Mouse (Mus musculus): ENCODE results near the gene Fmnl3.
A peak's percentile ranks its signal among the peaks of the same experiment; 100 is the strongest.

The Fmnl3 gene

DNA sequence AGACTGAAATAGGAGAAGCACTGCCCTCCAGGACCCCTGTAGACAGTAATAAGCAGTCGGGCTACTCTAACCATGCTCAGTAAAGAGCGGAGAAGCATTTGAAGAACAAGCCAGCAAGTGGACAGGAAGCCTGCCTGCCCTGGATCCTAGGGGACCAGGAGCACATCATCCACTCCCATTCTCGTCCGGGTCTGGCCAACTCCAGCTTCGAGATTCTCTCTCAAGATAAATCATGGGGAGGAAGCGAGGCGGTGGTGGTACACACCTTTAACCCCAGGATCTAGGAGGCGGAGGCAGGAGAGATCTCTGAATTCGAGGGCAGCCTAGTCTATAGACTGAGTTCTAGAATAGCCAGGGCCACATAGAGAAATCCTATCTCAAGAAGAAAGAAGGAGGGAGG is 46.1 kb downstream of the Fmnl3 start:
- H3K4me3 ChIP-seq (replicated peaks; ENCODE audit: low read length) = no peak overlapping the region
- peaks cover 12% of the 10 kb centered on the region for H3K4me1 ChIP-seq (replicated peaks; ENCODE audit: low read depth, low read length)
- no peaks in the 10 kb centered on the region for H3K27me3 ChIP-seq (ENCODE audit: insufficient read depth, low read length)
- H3K9me3 ChIP-seq (ENCODE audit: low read length) = no peaks in the 10 kb centered on the region
- H3K36me3 ChIP-seq (ENCODE audit: insufficient read depth, low read length) = peaks cover 89% of the 10 kb centered on the region
- no peak for TF ChIP-seq POU5F1 (IDR thresholded peaks at IDR 0.05; ENCODE audit: borderline replicate concordance, low read length)
- TF ChIP-seq CTCF (conservative IDR thresholded peaks at IDR 0.05; ENCODE audit: low read length) = no peak
- TF ChIP-seq NANOG (IDR thresholded peaks at IDR 0.05; ENCODE audit: borderline replicate concordance, low read length) = no peak

GRCm38 (mm10) chr15:99320978-99321377 is 49.3 kb downstream of the Fmnl3 start:
- peaks cover 99% of the 10 kb centered on the region for H3K36me3 ChIP-seq (ENCODE audit: insufficient read depth, low read length)
- TF ChIP-seq CTCF (conservative IDR thresholded peaks at IDR 0.05; ENCODE audit: low read length) = no peak
- no peak for TF ChIP-seq POU5F1 (IDR thresholded peaks at IDR 0.05; ENCODE audit: borderline replicate concordance, low read length)
- TF ChIP-seq NANOG (IDR thresholded peaks at IDR 0.05; ENCODE audit: borderline replicate concordance, low read length) = no peak
- no peak overlapping the region for H3K4me3 ChIP-seq (replicated peaks; ENCODE audit: low read length)
- no peaks in the 10 kb centered on the region for H3K9me3 ChIP-seq (ENCODE audit: low read length)
- no peaks in the 10 kb centered on the region for H3K27me3 ChIP-seq (ENCODE audit: insufficient read depth, low read length)
- H3K4me1 ChIP-seq (replicated peaks; ENCODE audit: low read depth, low read length) = peaks cover 33% of the 10 kb centered on the region

GRCm38 (mm10) chr15:99320168-99320674 is 50.1 kb downstream of the Fmnl3 start:
- TF ChIP-seq POU5F1 (IDR thresholded peaks at IDR 0.05; ENCODE audit: borderline replicate concordance, low read length) (no peak), NANOG (IDR thresholded peaks at IDR 0.05; ENCODE audit: borderline replicate concordance, low read length) (no peak), CTCF (conservative IDR thresholded peaks at IDR 0.05; ENCODE audit: low read length) (no peak)
- Histone ChIP-seq H3K4me1 (replicated peaks; ENCODE audit: low read depth, low read length) (peaks cover 40% of the 10 kb centered on the region), H3K27me3 (ENCODE audit: insufficient read depth, low read length) (no peaks in the 10 kb centered on the region), H3K36me3 (ENCODE audit: insufficient read depth, low read length) (peaks cover 99% of the 10 kb centered on the region), H3K4me3 (replicated peaks; ENCODE audit: low read length) (no peak overlapping the region), H3K9me3 (ENCODE audit: low read length) (no peaks in the 10 kb centered on the region)

GRCm38 (mm10) chr15:99319411-99319871 is 50.8 kb downstream of the Fmnl3 start:
- Histone ChIP-seq H3K4me3 (replicated peaks; ENCODE audit: low read length) (no peak overlapping the region), H3K27me3 (ENCODE audit: insufficient read depth, low read length) (no peaks in the 10 kb centered on the region), H3K4me1 (replicated peaks; ENCODE audit: low read depth, low read length) (peaks cover 48% of the 10 kb centered on the region), H3K9me3 (ENCODE audit: low read length) (no peaks in the 10 kb centered on the region), H3K36me3 (ENCODE audit: insufficient read depth, low read length) (peaks cover 99% of the 10 kb centered on the region)
- TF ChIP-seq CTCF (conservative IDR thresholded peaks at IDR 0.05; ENCODE audit: low read length) (no peak), POU5F1 (IDR thresholded peaks at IDR 0.05; ENCODE audit: borderline replicate concordance, low read length) (no peak), NANOG (IDR thresholded peaks at IDR 0.05; ENCODE audit: borderline replicate concordance, low read length) (no peak)

DNA sequence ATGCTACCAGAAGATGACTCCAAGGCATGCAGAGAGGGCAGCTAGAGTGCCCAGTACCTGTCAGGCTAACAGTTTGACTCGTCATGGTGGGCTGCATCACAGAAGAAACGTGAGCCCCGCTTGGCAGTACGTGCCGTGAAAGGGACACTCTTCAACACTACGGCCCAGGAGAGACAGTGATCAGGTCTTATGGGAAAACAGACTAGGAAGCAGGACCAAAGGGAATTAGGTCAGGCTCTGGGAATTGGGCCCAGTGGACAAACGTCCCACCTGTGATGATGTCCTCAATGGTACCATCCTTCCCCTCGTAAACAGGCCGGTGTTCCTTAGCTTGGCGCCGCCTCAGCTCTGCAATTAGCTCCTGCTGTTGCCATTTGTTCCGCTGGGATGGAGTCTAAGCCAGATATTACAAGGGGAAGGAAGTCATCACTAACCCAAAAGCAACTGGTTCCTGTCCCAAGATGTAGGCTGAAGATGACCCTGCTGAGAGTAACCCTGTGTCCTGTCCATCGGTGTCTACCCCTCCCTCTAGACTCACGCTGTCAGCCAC is 51.3 kb downstream of the Fmnl3 start:
- Histone ChIP-seq H3K4me1 (replicated peaks; ENCODE audit: low read depth, low read length) (peaks cover 51% of the 10 kb centered on the region), H3K36me3 (ENCODE audit: insufficient read depth, low read length) (peaks cover 99% of the 10 kb centered on the region), H3K27me3 (ENCODE audit: insufficient read depth, low read length) (no peaks in the 10 kb centered on the region), H3K4me3 (replicated peaks; ENCODE audit: low read length) (no peak overlapping the region), H3K9me3 (ENCODE audit: low read length) (no peaks in the 10 kb centered on the region)
- TF ChIP-seq NANOG (IDR thresholded peaks at IDR 0.05; ENCODE audit: borderline replicate concordance, low read length) (no peak), POU5F1 (IDR thresholded peaks at IDR 0.05; ENCODE audit: borderline replicate concordance, low read length) (no peak), CTCF (conservative IDR thresholded peaks at IDR 0.05; ENCODE audit: low read length) (no peak)

DNA sequence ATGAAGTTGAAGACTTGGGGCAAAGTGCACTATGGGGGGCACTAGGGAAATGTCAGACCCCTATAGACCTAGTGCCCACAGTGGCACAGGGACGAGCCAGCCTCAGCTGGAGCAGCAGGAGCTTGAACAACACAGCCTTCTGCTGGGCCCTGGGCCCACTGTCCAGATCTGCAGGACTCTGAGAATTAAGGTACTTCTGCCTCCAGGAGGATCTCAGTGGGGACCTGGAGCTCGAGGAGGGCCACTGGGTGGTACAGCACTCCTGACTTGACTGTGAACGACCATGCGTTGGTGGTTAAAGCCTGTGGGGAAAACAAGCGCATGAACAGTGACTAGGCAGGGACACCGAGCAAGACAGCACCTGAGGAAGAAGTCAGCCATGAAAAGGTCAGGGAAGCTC is 52.2 kb downstream of the Fmnl3 start:
- peaks cover 99% of the 10 kb centered on the region for H3K36me3 ChIP-seq (ENCODE audit: insufficient read depth, low read length)
- TF ChIP-seq NANOG (IDR thresholded peaks at IDR 0.05; ENCODE audit: borderline replicate concordance, low read length) = no peak
- no peak for TF ChIP-seq POU5F1 (IDR thresholded peaks at IDR 0.05; ENCODE audit: borderline replicate concordance, low read length)
- no peak for TF ChIP-seq CTCF (conservative IDR thresholded peaks at IDR 0.05; ENCODE audit: low read length)
- H3K27me3 ChIP-seq (ENCODE audit: insufficient read depth, low read length) = no peaks in the 10 kb centered on the region
- H3K4me1 ChIP-seq (replicated peaks; ENCODE audit: low read depth, low read length) = peaks cover 47% of the 10 kb centered on the region
- H3K9me3 ChIP-seq (ENCODE audit: low read length) = no peaks in the 10 kb centered on the region
- H3K4me3 ChIP-seq (replicated peaks; ENCODE audit: low read length) = no peak overlapping the region; the same call in 1 of the 2 replicates

GRCm38 (mm10) chr15:99317267-99317651 is 53.0 kb downstream of the Fmnl3 start:
- no peak overlapping the region; the same call in 1 of the 2 replicates for H3K4me3 ChIP-seq (replicated peaks; ENCODE audit: low read length)
- peaks cover 99% of the 10 kb centered on the region for H3K36me3 ChIP-seq (ENCODE audit: insufficient read depth, low read length)
- peaks cover 46% of the 10 kb centered on the region for H3K4me1 ChIP-seq (replicated peaks; ENCODE audit: low read depth, low read length)
- H3K9me3 ChIP-seq (ENCODE audit: low read length) = no peaks in the 10 kb centered on the region
- TF ChIP-seq CTCF (conservative IDR thresholded peaks at IDR 0.05; ENCODE audit: low read length) (no peak), POU5F1 (IDR thresholded peaks at IDR 0.05; ENCODE audit: borderline replicate concordance, low read length) (no peak), NANOG (IDR thresholded peaks at IDR 0.05; ENCODE audit: borderline replicate concordance, low read length) (no peak)
- H3K27me3 ChIP-seq (ENCODE audit: insufficient read depth, low read length) = no peaks in the 10 kb centered on the region

- no peak overlapping the region for H3K4me3 ChIP-seq (replicated peaks; ENCODE audit: low read length)
- no peaks in the 10 kb centered on the region for H3K27me3 ChIP-seq (ENCODE audit: insufficient read depth, low read length)
- H3K36me3 ChIP-seq (ENCODE audit: insufficient read depth, low read length) = peaks cover 99% of the 10 kb centered on the region
- no peaks in the 10 kb centered on the region for H3K9me3 ChIP-seq (ENCODE audit: low read length)
- TF ChIP-seq POU5F1 (IDR thresholded peaks at IDR 0.05; ENCODE audit: borderline replicate concordance, low read length) (no peak), CTCF (conservative IDR thresholded peaks at IDR 0.05; ENCODE audit: low read length) (peak; percentile 83)
- peaks cover 46% of the 10 kb centered on the region for H3K4me1 ChIP-seq (replicated peaks; ENCODE audit: low read depth, low read length)
Measured at GRCm38 (mm10) chr15:99316314-99317266, 53.7 kb downstream of the Fmnl3 start.
